Mouse (Mus musculus): ENCODE results near the gene Gm21739. TPM values are rescaled to one million over a fixed set of nuclear protein-coding genes. Genes with fewer than 3 reads are reported as not detected.
"Not testable (repeated sequence)": the region's sequence is repeated elsewhere in the genome, so short reads cannot be mapped to it uniquely, and the experiment has no call there.

Gm21739 gene
- polyA plus RNA-seq (2012; rRNA removed), result not detected in 2 replicates

DNA sequence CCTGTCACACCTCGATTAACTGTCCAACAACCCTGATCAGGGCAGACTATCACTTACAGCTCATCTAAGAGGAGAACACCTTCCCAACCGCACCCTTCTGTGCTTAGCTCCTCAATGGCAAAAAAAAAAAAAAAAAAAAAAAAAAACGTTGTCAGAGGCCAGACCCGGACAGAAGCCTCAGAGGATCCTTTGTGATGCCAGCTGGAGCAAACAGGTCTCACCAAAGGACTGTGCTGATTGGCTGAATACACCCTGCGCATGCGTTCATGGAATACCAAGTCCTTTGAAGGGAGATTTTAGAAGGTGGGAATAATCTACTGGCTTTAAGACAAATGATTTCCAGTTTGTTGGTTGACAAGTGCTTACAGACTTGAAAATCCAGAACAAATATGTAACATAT is at the start of gene Gm21739:
Gm21739 (minus strand) TSS at position 101 of the 400 bp plus-strand sequence.
- not testable (repeated sequence) for H3K27me3 ChIP-seq (ENCODE audit: control insufficient read depth, insufficient read depth, low read length); H3K4me3 ChIP-seq (ENCODE audit: control insufficient read depth, insufficient read depth, low read length); H3K36me3 ChIP-seq (ENCODE audit: control insufficient read depth, insufficient read depth, low read length); H3K4me1 ChIP-seq (replicated peaks; ENCODE audit: control insufficient read depth, insufficient read depth, low read length); H3K27ac ChIP-seq (ENCODE audit: control insufficient read depth, insufficient read depth, low read length); DNase-seq
- no CpG with 5 or more reads among the region's 6 CpGs for WGBS

All from thymus, adult 2 months (tissue).